Mouse (Mus musculus) gastrocnemius, postnatal 25 days (tissue): Measurements from ENCODE around the gene Rgs6. TPM values are rescaled to one million over a fixed set of nuclear protein-coding genes. Genes with fewer than 3 reads are reported as not detected.
A peak's percentile ranks its signal among the peaks of the same experiment; 100 is the strongest.

ENCODE experiments used
- DNase-seq: peaks from one replicate; pipeline ENCODE4 v3.0.0; 2022
- long read RNA-seq, 2 experiments: library from polyadenylated mRNA; stranded (forward); transcript quantifications; one replicate each; pipeline ENCODE4 v2.0.0; 2021
- total RNA-seq, 2 experiments: library from RNA; stranded (reverse); gene quantifications; 1 replicate in 1 of 2; 2 replicates in 1 of 2; pipeline ENCODE4 v1.2.3; 2021

The Rgs6 gene
- 1 to 10 TPM in 1 of 2 experiments, under 1 TPM in 1; 0.72 to 1.3 TPM for total RNA-seq
- long read RNA-seq, experiment 1: 0 reads
- long read RNA-seq, experiment 2: 0 reads

GRCm38 (mm10) chr12:82588017-82588416 is at the start of gene Rgs6:
Gene Rgs6, plus strand, starts transcription at chr12:82588292.
- no peak for DNase-seq

DNA sequence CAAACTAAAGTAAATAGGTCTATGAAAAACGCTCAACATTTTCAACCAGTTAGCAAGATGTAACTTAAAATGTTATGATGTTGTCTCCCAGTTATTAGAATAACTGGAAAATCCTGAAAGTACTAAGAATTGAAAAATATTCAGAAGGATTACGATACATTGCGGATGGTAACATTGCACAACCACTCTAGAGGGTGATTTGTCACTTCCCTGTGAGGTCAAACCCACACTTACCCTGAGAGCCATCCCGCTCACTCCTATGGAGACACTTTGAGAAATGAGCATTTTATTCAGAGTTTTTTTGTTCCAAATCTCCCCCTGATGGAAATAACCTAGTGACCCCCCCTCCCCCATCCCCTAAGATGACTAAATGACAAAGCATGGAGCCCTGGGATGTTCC is 41.0 kb upstream of the Rgs6 start:
- no peak for DNase-seq

GRCm38 (mm10) chr12:82549228-82549627 is 38.9 kb upstream of the Rgs6 start:
- DNase-seq: no peak

DNA sequence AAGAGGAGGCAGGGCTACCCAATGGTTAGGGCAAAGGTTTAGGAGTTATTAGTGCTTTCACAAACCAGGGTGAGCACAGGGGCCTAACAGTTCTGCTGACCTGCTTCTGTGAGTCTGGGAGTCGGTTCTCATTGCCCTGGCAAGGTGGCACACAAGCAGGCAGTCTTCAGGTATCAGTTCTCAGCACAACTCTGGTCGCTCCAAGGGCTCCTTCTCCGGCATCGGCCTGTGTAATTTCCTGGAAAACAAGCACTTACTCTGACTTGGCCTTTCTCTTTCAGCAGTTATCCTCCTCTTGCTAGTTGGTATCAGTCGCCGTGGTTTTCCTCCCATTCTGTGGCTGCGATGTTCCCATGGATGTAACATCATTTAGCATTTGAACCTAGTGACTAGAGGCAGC is 38.0 kb upstream of the Rgs6 start:
- DNase-seq: no peak

GRCm38 (mm10) chr12:82552376-82552775 is 35.7 kb upstream of the Rgs6 start:
- DNase-seq: no peak

DNA sequence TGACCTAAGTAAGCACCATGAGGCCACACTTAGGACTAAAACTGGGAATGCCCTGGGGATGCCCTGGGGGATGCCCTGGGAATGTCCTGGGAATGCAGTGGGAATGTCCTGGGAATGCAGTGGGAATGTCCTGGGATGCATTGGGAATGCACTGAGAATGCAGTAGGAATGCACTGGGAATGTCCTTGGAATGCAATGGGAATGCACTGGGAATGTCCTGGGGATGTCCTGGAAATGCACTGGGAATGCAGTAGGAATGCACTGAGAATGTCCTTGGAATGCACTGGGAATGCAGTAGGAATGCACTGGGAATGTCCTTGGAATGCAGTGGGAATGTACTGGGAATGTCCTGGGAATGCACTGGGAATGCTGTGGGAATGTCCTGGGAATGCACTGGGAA is 25.2 kb upstream of the Rgs6 start:
- DNase-seq: no peak

DNA sequence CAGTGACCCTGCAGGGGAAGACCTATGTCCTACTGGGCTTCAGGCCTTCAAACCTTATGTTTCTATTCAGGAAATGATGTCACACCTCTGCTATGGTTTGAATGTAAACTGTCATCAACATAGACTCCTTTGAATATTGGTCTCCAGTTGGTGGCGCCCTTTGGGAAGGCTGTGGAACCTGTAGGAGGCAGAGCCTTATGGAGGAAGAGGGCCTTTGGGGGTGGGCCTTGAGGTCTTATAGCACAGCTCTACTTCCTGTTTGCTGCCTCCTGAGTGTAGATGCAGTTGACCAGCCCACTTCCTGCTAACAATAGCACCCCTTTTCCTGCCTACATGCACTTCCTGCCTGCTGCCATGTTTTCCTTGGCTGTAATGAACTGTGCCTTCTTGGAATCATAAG is 19.7 kb upstream of the Rgs6 start:
- no peak for DNase-seq

GRCm38 (mm10) chr12:82572706-82573105 is 15.4 kb upstream of the Rgs6 start:
- DNase-seq: no peak

DNA sequence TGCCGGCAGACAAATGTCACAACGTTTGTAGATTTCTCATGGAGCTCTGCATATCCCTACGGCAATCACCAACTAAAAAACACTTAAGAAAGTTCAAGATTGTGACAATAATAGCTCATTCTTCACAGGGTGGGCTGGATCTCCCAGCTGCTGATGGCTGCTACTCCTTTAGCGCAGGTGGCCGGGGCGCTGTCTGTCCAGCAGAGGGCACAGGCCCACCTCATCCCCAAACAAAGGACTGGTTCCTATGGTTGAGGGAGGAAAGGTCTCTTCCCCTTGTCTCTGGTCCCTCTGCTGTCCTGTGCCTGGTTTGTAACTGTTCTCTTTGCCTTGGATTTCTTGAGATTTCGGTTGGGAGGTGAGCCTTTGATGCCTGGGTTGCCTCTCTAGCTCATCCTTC is 1.5 kb upstream of the Rgs6 start:
- no peak for DNase-seq

DNA sequence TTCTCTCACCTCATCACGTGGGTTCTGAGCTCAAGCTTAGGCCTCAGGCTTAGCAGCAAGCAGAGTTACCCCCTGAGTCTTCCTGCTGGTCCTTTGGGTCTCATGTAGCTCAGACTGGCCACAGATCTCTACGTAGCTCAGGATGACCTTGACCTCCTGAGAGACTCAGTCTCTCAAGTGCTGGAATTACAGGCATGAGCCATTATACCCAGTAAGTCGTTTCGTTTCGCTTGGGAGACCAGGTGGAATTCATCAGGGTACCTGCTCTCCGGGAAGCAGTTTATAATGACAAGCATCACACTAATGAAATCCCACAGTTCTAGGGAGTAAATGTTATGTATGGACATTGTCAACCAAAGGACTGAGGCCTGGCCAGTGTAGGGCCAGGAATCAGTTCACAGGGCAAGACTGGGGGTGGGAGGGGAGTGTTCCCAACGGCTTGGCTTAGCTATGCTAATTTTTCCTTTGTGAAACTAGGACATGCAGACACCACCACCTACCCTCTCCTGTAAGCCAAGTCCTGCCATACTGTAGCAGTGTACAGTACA is 670 bp upstream of the Rgs6 start:
- no peak for DNase-seq

DNA sequence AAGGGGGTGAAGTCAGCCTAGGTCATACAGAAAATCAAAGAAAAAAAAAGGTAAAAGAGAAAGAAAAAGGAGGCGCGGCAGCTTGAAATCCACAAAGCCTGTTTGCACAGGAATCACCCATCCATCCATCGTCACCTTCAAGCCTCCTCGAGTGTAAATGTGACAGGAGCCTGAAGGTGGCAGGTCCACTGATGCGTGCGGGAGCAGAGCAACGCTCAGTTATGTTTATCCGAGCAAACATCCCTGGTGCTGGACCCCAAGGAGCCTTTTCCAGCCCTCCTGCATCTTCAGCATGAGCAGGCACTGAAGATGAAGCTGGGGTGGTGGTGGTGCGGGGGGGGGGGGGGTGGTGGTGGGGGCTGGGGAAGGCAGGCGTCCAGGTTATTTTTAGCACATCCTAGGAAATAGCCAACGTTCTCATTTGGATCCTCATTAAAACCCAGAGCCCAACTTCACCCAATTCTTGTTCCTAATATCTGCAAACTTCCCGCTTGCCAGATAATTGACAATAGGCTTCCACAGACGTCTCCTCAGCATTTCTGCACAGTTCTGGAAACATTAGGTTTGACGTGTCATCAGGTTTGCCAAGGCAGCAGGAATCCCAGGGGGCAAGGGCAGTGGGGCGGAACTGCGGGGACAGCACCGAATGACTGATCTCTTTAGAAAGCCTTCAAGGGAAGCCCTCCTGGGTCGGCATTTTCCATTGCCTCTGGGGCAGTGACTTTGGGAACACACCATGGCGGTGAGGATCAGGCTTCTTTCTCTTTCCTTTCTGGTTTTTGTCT is 946 bp downstream of the Rgs6 start:
- no peak for DNase-seq

DNA sequence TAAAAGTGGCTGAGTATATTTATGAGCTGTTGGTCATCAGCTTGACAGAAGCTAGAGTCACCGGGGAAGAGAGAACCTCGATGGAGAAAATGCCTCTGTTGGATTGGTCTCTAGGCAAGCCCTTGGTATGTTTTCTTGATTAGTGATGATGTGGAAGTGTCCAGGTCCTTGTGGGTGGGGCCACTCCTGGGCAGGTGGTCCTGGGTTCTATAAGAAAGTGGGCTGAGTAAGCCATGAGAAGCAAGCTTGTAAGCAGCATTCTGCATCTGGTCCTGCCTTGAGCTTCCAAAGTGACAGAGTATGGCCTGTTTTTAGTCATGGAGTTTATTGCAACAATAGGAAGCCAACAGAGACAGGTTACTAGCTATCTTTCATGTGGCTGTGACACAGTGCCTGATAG is 10.9 kb downstream of the Rgs6 start:
- DNase-seq: no peak

DNA sequence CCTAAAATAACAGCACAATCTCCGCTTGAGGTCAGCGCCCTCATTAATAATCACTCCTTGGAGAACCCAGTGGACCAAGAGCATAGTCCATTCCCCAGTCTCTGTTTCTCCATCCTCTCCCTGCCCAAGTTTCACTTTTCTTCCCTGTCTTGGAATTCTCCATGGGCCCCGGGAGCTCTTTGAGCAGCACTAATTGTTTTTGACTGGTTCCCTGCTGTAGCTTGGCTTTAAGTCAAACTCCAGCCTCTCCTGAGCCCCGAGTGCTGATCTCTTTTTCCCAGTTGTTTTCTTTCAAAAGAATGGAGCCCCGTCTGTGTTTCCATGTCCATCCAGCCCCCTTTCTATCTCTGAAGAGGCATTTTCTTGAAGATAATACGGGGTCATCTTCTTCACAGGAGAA is 12.3 kb downstream of the Rgs6 start:
- no peak for DNase-seq

DNA sequence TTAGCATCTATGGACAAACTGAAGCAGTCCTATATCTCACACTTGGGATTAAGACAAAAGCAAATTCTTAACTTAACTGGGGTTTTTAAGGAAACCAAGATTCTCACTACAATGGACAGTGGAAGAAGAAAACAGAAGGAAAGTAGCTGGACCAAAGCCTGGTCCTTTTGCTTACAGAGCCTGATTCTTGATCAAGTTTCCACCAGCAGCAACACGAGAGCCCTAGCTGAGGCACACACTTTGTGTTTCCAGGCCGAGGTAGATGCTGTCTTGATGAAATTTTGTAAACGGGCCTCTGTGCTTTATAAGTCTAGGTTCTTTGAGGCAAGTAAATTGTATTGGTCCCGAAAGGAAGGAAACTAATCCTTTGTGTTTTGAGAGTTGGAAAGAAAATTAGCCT is 14.7 kb downstream of the Rgs6 start:
- no peak for DNase-seq

DNA sequence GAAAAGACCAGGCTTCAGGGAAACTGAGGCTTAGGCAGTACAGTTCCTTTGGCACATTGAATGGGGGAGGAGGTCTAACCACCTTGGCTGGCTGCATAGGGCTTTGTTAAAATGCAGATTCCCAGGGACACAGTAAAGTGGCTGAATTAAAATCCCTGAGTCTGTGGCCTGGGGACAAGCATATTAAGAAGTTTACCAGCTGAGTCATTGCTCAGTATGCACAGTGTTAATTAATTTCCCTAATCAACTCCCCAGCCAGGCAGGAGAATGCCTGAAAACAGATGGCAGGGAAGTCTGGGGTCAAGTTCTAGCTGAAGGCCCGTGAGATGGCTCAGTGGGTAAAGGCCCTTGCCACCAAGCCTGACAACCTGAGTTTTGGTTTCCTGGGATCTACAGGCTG is 15.2 kb downstream of the Rgs6 start:
- DNase-seq: no peak

DNA sequence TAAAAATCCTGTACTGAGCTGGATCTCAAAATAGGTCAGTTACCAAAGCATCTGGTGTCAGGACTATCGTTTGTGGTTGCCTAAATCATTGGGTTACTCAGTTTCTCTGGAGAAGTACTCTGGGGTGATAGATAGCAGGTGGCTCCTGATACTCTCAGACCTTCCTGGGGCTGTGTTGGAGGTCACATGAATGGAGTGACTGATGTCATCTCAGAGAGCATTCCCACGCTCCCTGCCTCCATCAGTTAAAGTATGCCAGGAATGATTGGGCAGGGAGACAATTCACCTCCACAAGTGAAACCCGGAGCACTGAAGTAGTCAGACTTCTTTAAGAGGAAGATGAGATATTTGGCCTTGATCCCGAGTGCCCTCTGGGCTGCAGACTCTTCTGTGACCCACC is 15.9 kb downstream of the Rgs6 start:
- no peak for DNase-seq

DNA sequence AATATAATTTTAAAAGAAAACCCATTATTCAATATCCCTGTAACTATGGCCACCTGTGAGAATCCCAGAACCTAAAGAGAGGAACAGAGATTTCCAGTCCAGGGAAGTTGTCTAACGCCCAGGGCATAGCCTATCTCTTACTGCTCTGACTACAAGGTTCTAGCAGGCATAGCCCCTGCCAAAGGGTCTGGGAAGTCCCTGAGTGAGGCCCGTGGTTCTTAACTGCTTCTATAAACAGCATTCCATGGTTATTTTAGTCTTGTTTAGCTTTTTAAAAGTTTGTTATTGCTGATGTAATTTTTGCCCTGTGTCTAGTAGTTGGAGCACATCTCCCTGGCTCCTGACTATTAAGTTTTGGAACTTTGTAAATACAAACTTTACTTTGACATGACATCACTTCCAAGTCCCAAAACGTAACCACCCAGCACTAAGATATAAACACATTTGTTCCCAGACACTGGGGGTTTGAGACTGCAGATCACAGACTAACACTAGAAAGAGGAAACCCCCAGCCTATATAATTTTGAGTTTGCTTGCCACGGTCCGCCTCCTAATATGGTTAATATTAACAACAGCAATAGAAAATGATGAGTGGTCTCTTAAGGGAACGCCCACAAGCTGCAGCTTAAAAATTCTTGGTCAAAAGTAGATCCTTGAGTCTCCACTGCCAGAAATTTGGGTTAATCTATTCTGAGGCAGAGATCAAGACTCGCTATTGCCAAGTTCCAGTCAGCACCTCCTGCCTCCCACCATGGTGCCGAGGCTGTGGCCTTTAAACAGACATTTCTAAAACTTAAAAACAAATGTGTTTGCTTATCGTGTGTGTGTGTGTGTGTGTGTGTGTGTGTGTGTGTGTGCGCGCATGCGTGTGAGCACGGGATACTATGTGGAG is 24.9 kb downstream of the Rgs6 start:
- no peak for DNase-seq

DNA sequence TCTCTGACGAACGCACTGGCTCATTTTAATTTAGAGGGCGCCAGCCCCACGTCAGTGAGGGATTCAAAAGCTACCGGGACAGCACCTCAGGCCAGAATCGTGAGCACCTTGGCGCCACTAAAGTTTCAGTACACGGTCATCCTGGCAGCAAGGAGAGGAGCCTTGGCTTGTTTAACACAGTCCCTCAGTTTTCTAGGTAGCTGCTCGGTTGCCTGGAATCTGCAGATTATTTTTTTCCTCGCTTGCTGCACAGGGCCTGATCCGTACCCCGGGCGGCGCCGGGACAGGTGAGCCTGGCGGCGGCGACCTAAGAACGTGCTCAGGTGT is 28.4 kb downstream of the Rgs6 start:
- no peak for DNase-seq

DNA sequence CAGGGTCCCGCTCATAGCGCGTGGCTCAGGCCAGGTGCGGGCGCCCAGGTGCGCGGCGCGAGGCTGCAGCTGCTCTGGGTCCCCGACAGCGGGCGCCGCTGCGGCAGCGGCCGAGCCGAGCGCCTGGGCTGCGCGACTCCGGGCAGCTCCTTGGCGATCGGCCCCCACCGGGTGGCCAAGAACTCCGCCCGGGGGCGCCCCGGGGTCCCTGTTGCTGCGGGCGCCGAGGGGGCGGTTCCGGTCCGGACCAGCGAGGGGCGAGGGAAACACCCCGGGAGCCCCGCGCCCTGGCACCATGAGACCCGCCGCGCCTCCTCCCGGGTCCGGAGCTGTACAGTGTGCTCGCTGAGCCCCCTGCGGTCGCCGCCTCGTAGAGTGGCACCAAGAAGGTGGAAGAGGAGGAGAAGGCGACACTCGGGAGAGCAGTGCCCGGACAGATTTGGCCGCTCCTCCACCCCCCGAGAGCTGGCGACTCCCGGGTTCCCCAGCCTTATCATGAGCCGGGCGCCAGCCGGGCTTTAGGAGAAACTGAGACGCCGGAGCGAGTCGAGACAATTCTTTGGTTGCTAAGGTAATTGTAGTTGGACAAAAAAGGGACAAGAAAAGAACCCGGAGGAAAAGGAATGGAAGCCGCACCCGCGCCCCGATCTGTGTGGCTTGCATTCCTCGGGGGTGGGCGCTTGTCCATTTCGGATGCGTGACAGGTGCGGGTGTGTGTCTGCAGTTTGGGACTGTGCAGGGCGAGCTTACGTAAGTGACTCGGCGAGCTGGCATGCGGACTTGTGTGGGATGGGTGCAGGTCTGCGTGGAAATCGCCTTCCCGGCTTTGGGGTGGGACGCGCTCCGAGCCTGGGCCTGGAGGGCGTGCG is 29.0 kb downstream of the Rgs6 start:
- peak; percentile 9 for DNase-seq

DNA sequence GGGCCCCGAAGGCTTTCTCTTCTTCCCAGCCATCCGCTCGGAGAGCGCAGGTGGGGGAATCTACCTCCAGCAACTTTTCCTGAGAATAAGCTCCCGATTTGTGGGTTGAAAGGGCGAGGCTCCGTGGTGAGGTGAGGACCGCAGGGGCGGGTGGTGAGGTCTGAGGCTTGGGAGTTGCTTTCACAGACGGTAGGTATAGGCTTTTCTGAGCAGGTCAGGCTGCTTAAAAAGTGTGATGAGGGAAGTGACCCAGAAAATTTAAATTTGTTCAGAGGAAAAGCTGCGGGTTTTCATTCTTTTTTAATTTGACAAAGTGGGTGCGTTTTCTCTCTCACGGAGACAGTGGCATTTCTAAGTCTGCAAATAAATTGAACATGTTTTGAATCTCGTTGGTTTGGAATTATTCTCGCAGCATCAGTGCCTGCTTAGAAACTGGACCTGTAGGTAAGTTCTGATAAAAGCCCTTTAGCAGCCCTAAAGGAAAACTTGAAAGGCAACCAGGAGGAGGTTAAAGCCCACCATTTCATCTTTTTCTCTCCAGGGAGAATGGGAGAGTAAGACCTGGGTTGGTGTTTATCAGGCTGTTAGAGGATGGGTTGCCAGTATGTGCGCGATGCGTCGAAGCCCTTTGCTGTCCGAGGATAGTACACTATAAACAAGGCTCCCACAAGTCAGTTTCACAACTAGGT is 29.7 kb downstream of the Rgs6 start:
- no peak for DNase-seq

GRCm38 (mm10) chr12:82640441-82640840 is 52.3 kb downstream of the Rgs6 start:
- DNase-seq: no peak

- DNase-seq: no peak
Measured at GRCm38 (mm10) chr12:82647876-82648275, 59.8 kb downstream of the Rgs6 start.
